Mouse (Mus musculus) c-Kit-positive CD71-positive TER-119-positive erythroid progenitor cells, embryonic 14.5 days (primary cell): Measurements from ENCODE around the gene Dnajb8.

ENCODE experiments used
- DNase-seq: peaks from one replicate; pipeline ENCODE4 v3.0.0-alpha.2; 2013; ENCODE audit warnings: low spot score

Dnajb8 gene

DNA sequence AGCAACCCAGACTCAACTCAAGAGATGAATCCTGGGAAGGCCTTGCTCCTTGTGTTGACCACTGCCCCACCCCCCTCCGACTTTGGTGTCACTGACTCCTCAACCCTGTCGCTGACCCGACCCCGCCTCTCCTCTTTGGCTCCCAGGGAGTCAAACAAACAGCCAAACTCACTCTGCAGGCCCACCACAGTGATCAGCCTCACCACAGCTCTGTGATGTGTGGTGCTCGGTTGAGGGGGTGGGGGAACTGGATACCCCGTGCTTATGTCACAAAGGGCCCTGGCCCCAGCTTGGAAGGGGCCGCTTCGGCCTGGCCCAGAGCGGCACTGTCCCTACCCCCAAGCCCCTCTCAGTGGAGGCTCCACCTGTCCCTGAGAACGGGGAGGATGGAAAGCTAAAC is at the start of gene Dnajb8:
Gene Dnajb8 (plus strand): TSS at position 301 of the 400 bp plus-strand sequence.
- DNase-seq = no peak

GRCm38 (mm10) chr6:88174191-88174590 is 47.9 kb upstream of the Dnajb8 start:
- DNase-seq = no peak

GRCm38 (mm10) chr6:88174676-88175075 is 47.4 kb upstream of the Dnajb8 start:
- no peak for DNase-seq

DNA sequence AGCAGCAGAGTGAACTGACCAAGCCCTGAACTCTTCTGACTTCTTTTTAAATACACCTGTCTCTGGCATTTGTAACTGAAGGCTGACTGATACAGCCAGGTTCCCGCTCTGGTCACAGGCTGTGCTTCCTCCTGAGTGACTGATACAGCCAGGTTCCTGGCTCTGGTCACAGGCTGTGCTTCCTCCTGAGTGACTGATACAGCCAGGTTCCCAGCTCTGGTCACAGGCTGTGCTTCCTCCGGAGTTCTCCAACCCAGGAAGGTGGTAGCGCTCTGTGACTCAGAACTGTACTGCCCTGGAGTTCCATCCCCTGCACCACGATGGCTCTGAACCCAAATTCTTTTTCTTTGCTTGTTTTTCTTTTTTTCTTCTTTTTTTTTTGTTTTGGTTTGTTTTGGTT is 37.4 kb upstream of the Dnajb8 start:
- no peak for DNase-seq

DNA sequence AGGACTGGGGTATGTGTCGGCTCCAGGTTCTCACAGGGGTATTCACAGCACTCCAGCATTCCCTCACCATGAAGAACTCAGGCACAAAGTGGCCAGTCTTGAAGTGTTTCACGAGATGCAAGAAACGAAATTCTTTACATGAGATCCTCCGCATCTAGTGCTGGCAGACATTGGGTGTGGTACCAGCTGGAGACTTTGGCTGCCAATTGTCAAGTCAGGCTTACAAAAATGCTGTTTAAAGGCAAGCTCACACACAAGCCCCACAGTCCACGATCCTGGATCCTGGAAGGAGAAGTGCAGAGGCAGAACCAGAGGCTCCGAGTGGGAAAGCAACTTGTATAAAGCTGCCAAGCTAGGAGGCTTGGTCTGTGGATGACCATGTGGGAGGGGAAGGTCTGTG is 33.9 kb upstream of the Dnajb8 start:
- DNase-seq = no peak

GRCm38 (mm10) chr6:88189312-88190042 is 32.6 kb upstream of the Dnajb8 start:
- peak; percentile 70 for DNase-seq

GRCm38 (mm10) chr6:88190043-88190309 is 32.1 kb upstream of the Dnajb8 start:
- DNase-seq = no peak

DNA sequence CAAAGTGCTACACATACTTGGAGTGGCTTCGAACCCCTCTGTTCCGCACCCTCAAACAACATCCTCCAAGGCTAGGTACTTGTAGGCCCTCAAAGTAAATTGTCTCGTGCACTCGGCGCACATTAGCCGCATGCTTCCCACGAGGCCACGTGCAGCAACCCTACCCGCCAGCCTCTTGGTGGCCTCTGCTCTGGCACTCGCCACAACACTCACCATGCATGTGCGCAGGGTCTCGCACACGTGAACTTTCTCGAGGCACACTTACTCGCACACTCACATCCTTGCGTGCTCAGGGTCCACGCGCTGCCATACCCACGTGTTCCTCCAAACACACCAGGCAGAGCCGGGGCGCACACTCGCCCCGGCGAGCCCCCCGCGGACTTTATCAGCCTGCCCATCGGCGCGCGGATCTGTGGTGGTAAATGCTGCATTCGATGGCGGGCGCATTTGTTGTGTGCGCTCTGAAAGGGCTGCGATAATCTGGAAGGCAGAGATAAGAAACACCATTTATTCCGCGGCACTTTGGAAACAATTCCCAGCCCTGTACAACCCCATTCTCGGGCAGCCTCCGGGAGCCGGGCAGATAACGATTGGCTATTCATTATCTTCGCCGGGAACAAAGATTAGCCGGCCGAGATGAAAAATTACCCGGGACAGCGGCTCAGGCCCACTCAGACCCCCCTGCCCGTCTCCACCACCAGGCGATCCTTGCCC is 31.6 kb upstream of the Dnajb8 start:
- DNase-seq = no peak

- DNase-seq = no peak
Measured at GRCm38 (mm10) chr6:88191024-88191365, 31.1 kb upstream of the Dnajb8 start.

GRCm38 (mm10) chr6:88191411-88192070 is 30.5 kb upstream of the Dnajb8 start:
- DNase-seq = no peak

GRCm38 (mm10) chr6:88192756-88193155 is 29.3 kb upstream of the Dnajb8 start:
- no peak for DNase-seq

- no peak for DNase-seq
Measured at GRCm38 (mm10) chr6:88193433-88194052, 28.5 kb upstream of the Dnajb8 start, which contains the start of gene Gata2. Gata2 (plus strand) TSS chr6:88193891.

- no peak for DNase-seq
Measured at GRCm38 (mm10) chr6:88194053-88194977, 27.8 kb upstream of the Dnajb8 start.

DNA sequence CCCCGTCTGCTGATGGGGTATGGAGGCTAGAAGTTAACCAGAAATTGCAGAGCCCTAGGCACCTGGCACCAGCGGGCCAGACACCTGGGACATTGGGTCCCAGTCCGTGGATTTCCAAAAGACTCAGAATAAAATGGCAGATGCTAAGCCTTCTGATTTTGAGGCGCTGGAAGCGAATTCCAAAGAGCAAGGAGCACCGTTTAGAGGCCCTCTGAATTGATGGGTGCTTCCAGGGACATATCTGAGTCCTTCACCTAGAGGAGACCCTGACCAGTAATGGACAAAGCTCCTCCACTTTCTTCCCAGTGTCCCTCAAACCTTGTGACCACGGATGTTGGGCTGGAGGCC is 27.1 kb upstream of the Dnajb8 start:
- no peak for DNase-seq

GRCm38 (mm10) chr6:88196054-88196732 is 25.9 kb upstream of the Dnajb8 start:
- DNase-seq = no peak

GRCm38 (mm10) chr6:88196733-88197312 is 25.2 kb upstream of the Dnajb8 start:
- DNase-seq = no peak

- no peak for DNase-seq
Measured at GRCm38 (mm10) chr6:88197313-88198069, 24.6 kb upstream of the Dnajb8 start.

GRCm38 (mm10) chr6:88198070-88198940 is 23.8 kb upstream of the Dnajb8 start:
- no peak for DNase-seq
